Mouse (Mus musculus) spleen, adult 2 months (tissue): ENCODE measurements at regions not wholly inside any gene's neighbourhood (a gene's known extent, or its start where the extent isn't known, plus 50 kb on each side); places are given as distances from the start of the nearest gene placed in this dataset.

Source experiments
- DNase-seq, 2 experiments: peaks; one replicate each; pipeline versions ENCODE4 v3.0.0 to v3.0.0-alpha.2; 2012 to 2021; ENCODE audit warnings: low spot score in 2 of 2, low read depth in 1 of 2
- H3K27ac ChIP-seq: fragments of 200-500 bp; 2 replicates; pipeline ENCODE4 v1.5.1; 2012; ENCODE audit warnings: low read length, inconsistent platforms; ENCODE audit not compliant: insufficient read depth
- H3K27me3 ChIP-seq: fragments of 200-500 bp; 2 replicates; pipeline ENCODE4 v1.6.1; 2012; ENCODE audit warnings: mild to moderate bottlenecking, moderate library complexity, low read length, inconsistent platforms; ENCODE audit not compliant: control insufficient read depth, insufficient read depth
- H3K36me3 ChIP-seq: fragments of 200-500 bp; 2 replicates; pipeline ENCODE4 v1.6.1; 2012; ENCODE audit warnings: mild to moderate bottlenecking, low read length, inconsistent platforms; ENCODE audit not compliant: control insufficient read depth, insufficient read depth
- H3K4me1 ChIP-seq: fragments of 200-500 bp; 2 replicates; pipeline ENCODE4 v1.6.1; 2011; ENCODE audit warnings: inconsistent platforms; ENCODE audit not compliant: control insufficient read depth, insufficient read depth, insufficient read length
- H3K4me3 ChIP-seq: fragments of 200-500 bp; 2 replicates; pipeline ENCODE4 v1.5.1; 2011; ENCODE audit warnings: mild to moderate bottlenecking, inconsistent platforms; ENCODE audit not compliant: insufficient read depth, insufficient read length; ENCODE audit errors: extremely low read depth
- CTCF ChIP-seq: fragments of 200-500 bp; IDR thresholded peaks from 2 replicates; pipeline ENCODE4 v1.5.1; 2011; ENCODE audit warnings: mild to moderate bottlenecking, inconsistent platforms; ENCODE audit not compliant: insufficient read depth, insufficient read length, insufficient replicate concordance; ENCODE audit errors: extremely low read depth
- POLR2A ChIP-seq: fragments of 200-500 bp; IDR thresholded peaks from 2 replicates; pipeline ENCODE4 v1.6.1; 2011; ENCODE audit warnings: low read depth, low read length, inconsistent platforms
- WGBS: fragments of 180-500 bp; shearing (Covaris S2); methylation state at CpG from one replicate; pipeline ENCODE4 v1.1.7; 2018; 5-methylcytosine and 5-hydroxymethylcytosine counted together

DNA sequence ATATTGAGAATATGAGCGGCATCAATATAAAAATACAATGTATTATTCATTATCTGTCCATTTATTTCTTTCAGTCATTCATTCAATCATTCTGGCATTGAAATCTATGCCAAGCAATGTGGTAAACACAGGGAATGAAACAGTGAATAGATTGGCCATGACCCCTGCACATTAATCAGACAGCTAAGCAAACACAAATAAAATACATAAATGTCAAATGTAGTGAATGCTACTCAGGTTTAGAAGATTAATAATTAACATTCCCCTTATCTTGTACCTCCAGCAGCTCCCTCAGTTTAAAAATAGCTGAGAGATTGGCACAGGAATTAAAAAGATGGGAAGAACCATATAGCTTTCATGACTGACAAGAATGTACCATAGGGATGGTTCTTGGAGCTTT lies 77.0 kb upstream of the Dazl start:
- no peak for DNase-seq
- Histone ChIP-seq H3K27ac (no peak overlapping the region), H3K36me3 (no peaks in the 10 kb centered on the region), H3K4me1 (no peaks in the 10 kb centered on the region), H3K4me3 (no peak overlapping the region), H3K27me3 (no peaks in the 10 kb centered on the region)
- no peak for TF ChIP-seq CTCF
- no peak for TF ChIP-seq POLR2A
- WGBS: 98% methylated on average over 1 of the region's 1 CpGs

- no peaks in the 10 kb centered on the region for H3K4me1 ChIP-seq
- H3K27me3 ChIP-seq: no peaks in the 10 kb centered on the region
- no peaks in the 10 kb centered on the region for H3K36me3 ChIP-seq
- WGBS: 83% methylated on average over 5 of the region's 5 CpGs
- no peak for TF ChIP-seq POLR2A
- no peak for TF ChIP-seq CTCF
- no peak overlapping the region for H3K4me3 ChIP-seq
- DNase-seq: no peak
- H3K27ac ChIP-seq: no peak overlapping the region
These were observed 80.2 kb upstream of the Dazl start for GRCm38 (mm10) chr17:50373496-50374141.

DNA sequence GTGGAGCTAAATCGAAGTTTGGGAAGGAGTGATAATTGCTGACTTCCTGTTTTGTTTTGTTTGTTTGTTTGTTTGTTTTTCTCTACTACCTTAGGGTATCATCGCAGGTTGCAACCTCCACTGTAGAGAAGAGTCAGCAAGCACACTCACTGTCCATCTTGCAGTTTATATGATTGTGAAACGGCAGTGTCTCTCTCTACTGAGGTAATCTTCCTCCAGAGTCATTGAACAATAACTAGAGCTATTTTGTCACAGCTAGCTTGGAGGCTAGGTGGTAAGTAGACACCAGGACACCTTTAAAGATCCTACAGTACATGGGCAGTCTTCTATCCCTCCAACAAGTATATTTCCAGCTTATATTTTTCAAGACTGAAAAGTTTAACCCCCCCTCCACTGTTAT lies 82.0 kb upstream of the Dazl start:
- no peak for TF ChIP-seq CTCF
- Histone ChIP-seq H3K27me3 (no peaks in the 10 kb centered on the region), H3K27ac (no peak overlapping the region), H3K4me3 (no peak overlapping the region), H3K36me3 (no peaks in the 10 kb centered on the region), H3K4me1 (no peaks in the 10 kb centered on the region)
- DNase-seq: no peak
- WGBS: 85% methylated on average over 3 of the region's 3 CpGs

GRCm38 (mm10) chr17:50376708-50377107 lies 83.3 kb upstream of the Dazl start:
- Histone ChIP-seq H3K4me1 (no peaks in the 10 kb centered on the region), H3K27ac (no peak overlapping the region), H3K36me3 (no peaks in the 10 kb centered on the region), H3K27me3 (no peaks in the 10 kb centered on the region), H3K4me3 (no peak overlapping the region)
- WGBS: 92% methylated on average over 8 of the region's 8 CpGs
- TF ChIP-seq CTCF: no peak
- no peak for TF ChIP-seq POLR2A
- DNase-seq: no peak

GRCm38 (mm10) chr17:50378141-50378727 lies 84.8 kb upstream of the Dazl start:
- WGBS: 94% methylated on average over 3 of the region's 3 CpGs

GRCm38 (mm10) chr17:50388715-50389710 lies 95.6 kb upstream of the Dazl start:
- H3K27ac ChIP-seq: 0 out of 2 replicates have a peak overlapping the region, but pooled peaks have one; percentile 9
- TF ChIP-seq POLR2A: no peak
- no peak for TF ChIP-seq CTCF
- no peaks in the 10 kb centered on the region for H3K36me3 ChIP-seq
- H3K4me1 ChIP-seq: no peaks in the 10 kb centered on the region
- 73% methylated on average over 12 of the region's 12 CpGs for WGBS
- no peak for DNase-seq
- no peak overlapping the region for H3K4me3 ChIP-seq
- no peaks in the 10 kb centered on the region for H3K27me3 ChIP-seq

More at GRCm38 (mm10) chr17:50378141-50378727, 84.8 kb upstream of the Dazl start:
- no peak for TF ChIP-seq CTCF
- TF ChIP-seq POLR2A: no peak
- H3K36me3 ChIP-seq: no peaks in the 10 kb centered on the region
- no peak for DNase-seq
- H3K4me3 ChIP-seq: no peak overlapping the region
- no peak overlapping the region for H3K27ac ChIP-seq
- H3K4me1 ChIP-seq: no peaks in the 10 kb centered on the region
- H3K27me3 ChIP-seq: no peaks in the 10 kb centered on the region

- Histone ChIP-seq H3K27ac (no peak overlapping the region), H3K4me1 (no peaks in the 10 kb centered on the region), H3K4me3 (no peak overlapping the region), H3K27me3 (no peaks in the 10 kb centered on the region), H3K36me3 (no peaks in the 10 kb centered on the region)
- no peak for DNase-seq
- 92% methylated on average over 1 of the region's 1 CpGs for WGBS
- no peak for TF ChIP-seq CTCF
These were observed 96.7 kb upstream of the Dazl start for GRCm38 (mm10) chr17:50390151-50390550.
